Mouse (Mus musculus) spleen, postnatal 14 days (tissue): ENCODE data around the gene 2900026A02Rik.

Experiments used
- DNase-seq, 2 experiments: peaks; one replicate each; pipeline ENCODE4 v3.0.0; 2021 to 2022; ENCODE audit warnings: low spot score in 2 of 2

The 2900026A02Rik gene

DNA sequence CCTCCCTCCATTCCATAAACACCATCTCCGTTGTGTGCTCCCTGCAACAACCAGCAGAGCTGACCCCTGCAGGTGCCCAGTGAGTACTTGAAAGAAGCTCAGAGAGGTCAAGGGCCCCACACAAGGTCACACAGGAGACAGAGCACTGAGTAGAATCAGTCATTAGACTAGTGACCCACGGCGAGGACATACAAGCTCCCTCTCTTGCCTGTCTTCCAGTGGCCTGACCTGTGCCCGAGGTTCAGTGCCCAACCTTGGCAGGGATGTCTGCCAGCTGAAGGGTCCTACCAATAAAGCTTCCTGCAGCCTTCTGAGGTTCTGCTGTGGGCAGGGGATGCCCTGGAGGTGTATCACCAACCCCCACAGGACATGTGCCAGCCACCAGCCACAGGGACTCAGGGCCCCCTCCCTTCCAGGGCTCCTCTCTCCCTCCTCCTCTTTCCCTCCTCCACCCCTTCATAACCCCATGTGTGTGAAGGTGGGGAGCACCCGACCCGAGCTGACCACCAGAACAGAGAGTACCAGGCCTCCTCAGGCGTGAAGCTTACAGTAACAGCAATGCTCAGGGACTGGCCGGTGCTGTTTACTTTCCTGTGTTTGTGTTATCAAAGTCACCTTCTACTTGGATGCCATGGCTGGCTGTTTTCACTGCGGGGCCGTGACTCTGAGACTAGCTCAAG lies 8.7 kb downstream of the 2900026A02Rik start:
- no peak for DNase-seq

DNA sequence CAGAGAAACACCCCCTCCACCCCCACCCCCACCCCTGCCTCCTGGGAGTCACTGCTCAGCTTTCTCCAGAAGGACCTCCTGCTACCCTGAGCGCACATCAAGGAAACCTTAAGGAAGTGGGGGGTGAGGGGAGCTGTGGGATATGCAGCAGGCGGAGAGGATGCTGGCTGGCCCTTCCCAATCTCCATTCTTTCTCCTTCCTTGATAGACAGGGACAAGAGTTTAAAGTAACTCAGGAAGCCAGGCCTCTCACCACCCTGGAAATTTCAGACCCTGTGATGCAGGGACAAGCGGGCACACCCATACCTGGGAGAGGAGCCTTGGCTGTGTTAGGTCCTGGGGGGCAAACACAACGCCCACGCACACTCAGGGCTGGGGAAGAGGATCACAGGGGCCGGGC lies 10.7 kb downstream of the 2900026A02Rik start:
- no peak for DNase-seq

DNA sequence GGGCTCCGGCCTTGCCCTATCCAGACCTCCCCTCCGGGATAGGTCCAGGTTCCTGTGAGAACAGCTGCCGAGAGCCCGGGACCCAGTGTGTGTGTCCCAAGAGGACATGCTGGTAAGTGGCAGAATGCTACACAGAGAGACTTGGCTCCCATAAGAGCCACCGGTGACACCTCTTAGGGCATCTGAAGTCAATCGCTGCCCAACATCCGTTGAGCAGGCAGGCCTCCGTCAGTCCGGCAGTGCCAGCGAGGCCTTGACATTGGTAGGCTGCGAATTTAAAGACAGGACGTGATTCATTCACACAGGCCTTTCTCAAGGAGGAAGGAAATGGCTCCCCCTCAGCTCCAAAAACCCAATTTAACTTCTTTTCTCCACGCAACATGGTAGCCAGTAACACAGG lies 11.1 kb downstream of the 2900026A02Rik start:
- DNase-seq, result no peak

DNA sequence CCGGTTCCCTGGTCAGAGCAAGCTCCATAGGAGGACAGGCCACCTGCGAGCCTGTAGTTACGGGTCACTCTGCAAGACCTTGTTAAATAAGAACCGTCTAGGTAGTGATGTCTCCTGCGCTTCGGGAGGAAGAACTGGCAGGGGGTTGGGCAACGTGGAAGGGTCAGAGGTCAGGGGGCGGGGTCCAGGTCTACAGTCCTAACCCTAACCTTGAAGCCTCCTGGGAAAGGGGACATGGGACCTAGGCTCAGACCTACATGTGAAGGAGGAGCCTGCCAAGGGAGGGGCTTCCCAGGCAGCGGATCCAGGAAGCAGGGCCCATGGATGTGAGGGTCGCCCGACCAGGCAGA lies 11.7 kb downstream of the 2900026A02Rik start:
- no peak for DNase-seq

DNA sequence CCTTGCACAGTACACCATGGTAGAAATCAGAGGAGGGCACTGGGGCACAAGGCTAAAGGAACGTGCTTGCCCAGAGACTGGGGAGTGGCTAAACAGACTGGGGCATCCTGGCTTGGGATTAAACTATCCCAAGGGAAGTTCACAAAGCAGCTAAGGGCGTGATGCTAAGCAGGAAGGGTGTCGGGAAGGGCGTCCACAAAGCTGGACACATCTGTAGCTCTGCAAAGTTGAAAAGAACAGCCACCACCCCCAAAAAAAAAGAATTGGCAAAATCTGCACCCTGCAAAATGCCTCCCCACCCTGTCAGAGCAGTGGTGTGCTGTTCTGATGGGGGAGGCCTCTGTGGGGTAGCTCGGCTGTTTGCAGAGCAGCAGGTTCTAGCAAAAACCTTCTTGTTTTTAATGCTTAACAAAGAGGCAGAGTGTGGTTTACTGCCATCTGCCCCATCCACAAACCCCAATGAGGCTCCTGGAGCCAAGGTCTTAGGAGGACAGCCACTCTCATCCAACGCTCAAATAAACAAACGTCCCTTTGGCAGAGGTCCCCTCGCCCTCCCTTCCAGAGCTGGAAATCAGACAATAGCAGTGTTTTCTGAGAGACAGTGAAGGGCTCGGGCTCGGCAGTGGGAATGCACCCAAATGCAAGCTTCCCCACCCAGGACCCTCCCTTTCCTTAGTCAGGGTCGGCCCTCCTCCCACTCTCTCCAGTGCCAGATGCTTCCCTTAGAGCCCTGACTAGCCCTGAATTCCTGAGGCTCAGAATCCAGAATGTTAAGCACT lies 12.2 kb downstream of the 2900026A02Rik start:
- no peak for DNase-seq

DNA sequence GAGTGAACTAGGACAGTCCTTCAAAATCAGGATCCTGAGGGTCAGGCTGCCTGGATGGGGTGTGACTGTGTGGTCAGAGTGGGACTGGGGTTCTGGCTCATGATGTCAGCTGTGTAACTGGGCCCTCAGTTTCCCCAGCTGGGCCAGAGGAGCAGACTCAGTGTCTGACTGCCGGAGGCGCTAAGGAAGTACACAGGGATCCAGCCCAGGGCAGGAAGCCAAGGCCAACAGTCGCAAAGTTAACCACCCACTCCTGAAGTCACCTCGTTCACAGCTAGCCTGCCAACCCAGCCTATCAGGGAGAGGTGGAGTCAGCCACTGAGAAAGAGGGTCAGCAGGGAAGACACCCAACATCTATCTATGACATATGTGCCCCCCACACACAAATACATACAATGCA lies 13.0 kb downstream of the 2900026A02Rik start:
- DNase-seq, result no peak

DNA sequence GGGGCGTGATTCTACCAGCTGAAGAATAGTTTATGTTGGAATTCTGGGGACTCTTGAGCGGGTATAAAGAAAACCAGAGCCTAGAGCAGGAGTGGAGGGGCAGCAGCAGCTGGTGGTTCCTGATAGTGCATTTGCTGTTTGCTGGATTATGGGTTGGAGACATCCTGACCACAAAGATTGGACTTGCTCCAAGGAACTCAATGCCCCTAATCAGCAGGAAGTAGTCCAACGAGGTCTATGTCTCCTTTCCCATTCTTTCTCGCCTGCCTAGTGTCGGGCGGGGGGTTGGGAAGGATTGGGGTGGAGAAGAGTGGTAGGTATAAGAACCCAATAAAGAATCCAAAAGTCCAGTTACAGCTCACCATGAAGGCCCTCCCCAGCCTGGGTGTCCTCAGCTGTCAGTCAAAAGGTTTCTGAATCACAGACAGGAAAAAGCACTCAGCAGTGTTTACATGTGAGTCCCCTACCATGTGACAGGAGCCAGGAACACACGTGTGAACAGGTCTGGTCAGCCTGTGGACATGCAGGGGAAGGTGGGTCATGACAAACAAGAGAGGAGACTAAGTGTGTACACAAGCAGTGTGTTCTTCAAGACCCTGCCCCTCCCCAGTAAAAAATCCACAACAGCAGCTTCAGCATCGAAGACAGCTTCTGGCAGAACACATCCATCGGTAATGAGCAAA lies 14.2 kb downstream of the 2900026A02Rik start:
- DNase-seq, result no peak

DNA sequence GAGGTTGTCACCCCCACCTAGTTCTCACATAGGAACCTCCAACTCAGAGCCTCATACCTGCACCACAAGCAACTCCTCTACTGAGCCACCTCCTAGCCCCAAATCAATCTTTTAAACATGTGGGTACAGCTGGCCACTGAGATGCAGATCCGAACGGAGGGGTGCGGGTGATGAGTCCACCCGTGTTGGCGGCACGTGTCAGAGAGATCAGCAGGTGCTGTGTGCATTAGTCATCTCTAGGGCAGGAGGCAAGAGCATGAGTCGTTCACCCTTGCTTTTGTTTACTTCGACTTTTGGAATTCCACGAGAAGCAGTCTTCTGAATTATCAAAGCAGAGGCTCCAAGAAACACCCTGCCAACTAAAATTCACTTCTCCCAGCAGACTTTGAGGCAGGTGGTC lies 16.8 kb downstream of the 2900026A02Rik start:
- DNase-seq, result no peak

DNA sequence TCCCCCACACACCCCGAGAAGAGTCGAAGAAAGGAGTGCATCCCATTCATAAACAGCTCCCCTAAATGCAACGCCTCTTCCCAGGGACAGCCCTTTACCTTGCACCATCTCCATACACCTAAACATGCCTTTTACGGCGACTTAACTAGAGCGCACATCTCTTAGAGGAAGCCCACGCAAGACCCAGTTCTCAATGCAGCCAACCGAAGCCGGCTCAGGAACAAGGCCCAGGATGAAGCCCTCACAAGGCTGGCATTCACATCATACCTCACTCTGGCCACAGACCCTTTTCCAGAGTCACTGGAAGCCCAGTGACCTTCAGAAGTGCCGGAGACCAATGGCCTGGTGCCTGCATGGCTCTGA lies 21.3 kb downstream of the 2900026A02Rik start:
- no peak for DNase-seq

DNA sequence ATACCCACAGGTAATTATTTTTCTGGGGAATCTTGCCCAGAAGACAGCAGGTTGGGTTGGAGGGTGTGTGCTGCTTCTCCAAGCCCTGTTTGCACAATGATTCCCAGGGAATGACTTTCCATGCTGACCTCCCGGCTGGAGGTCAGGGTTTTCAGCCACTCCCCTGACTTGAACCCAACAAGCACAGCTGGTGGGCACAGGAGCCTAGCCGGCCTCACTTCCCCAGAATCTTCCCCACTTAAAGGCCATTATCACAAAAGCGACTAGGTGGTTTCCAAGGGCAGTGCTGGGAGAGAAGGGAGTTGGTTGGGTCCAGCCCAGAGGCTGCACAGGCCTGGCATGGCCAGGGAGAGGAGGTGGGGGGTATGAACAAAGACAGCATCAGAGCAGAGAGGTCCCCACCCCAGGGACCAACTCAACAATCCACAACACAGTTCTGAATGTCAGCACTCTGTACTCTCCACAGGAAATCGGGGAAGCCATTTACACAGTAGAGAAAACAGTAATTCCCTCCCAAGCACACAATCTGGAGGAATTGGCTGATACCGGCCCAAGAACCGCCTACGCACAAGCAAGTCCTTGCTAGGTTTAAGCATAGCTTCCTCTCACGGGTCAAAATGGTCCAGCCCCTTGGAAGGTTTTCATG lies 21.8 kb downstream of the 2900026A02Rik start:
- DNase-seq, result no peak

DNA sequence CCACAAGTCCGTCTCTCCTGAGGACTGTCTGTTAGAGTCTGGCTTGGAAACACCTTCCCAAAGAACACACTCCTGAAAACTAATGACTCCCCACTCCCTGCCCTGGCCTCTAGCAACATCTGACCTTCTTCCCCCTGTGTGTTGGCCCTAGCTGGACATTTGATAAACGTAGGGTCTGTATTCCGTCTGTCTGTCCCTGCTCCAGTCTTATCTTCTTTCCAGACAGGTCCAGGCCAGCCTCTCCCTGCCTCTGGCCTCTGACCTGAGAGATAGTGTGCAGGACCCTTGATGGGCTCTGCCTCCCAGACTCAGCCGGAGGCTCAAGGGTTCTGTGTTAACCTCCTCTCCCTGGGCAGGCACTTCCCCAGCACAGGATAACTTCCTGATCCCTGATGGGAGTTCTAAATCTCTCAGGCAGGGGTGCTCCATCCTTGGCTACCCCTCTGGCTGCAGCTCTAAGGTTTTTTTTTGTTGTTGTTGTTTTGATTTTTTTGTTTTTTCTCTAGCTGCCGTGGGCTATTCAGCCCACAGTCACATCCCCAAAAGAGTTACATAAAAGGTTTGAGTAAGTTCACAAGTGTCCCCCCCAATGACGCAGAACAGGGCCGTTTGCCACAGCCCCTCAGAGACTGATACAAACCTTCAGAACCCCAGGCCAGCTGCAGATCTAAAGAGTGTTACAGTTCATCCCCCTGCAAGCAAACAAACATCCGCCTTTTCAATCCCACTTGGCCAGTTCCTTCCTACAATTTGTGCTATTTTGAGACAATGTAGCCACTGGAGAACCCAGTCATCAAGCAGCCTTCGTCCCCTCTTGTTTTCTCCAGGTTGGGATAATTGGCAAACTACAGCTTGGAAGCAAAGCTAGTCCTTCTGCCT lies 23.9 kb downstream of the 2900026A02Rik start:
- DNase-seq, result no peak

DNA sequence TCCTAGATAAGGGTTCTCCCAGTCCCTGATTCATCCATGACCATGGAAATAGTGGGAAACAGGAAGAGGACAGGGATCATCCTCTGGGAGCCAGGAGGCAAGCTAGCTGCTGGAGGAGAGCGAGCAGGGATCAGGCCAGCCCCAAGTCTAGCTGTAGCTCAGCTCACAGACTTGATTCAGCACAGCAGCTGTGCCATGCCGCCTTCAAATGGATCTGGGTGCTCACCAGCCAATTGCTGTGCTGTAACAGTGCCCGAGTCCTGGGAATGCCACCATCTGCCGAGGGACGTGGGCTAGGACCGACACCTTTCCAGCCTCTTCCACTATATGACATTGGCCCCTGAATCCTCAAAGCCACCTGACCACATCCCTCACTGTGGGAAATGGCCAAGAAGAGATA lies 25.1 kb downstream of the 2900026A02Rik start:
- no peak for DNase-seq

DNA sequence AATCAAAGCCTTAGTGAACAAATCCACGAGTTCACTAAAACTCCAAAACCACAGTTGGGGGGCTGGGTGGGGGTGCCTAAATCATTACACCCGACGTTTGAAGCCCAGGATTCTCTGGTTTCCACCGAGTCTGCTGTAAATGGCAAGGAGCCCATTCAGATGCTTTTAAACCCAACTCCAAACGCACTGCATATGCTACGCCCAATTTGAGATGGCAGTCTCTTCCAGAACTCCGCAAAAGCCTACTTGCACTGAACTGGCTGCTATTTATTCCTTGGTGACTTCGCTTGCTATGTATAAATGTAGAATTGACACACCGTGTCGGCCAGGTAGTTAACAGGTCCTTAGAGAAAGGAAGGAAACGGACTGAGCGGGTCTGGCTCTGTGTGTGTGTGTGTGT lies 25.6 kb downstream of the 2900026A02Rik start:
- no peak for DNase-seq

DNA sequence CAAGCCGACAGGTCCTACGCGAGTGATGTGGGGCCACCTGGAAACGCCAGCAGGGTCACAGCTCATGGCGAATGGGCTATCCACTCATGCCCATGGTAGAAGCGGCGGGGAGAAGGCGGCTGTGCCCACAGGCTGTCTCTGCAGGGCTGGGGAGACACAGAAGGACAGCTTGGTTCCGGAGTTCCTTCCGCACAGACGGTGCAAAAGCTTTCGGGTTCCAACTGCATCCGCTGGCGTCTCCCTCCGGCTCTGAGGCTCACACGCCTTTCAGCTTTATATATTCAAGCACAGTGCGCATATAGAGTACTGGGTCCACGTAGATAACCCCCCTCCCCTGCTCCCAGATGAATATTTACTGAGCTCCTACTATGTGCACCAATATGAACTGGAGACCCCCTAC lies 27.3 kb downstream of the 2900026A02Rik start:
- DNase-seq, result no peak

DNA sequence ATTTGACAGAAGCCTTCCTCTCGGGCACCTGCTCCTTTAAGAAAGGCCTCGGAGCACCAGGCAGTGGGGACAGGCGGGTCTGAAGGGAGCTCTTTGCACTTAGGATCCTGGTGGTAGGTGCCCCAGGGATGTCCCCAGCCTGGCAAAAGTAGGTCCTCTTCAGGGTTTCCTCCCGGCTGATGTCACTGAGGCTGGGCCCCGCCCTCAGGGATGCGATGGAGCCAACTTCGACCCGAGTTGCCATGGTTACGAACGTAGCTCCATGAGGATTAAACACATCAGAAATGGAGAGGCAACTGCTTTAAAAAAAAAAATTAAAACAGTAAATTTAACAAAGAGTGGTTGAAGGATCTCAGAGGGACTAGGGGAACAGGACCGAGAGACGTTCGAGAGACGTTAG lies 29.1 kb downstream of the 2900026A02Rik start:
- no peak for DNase-seq

DNA sequence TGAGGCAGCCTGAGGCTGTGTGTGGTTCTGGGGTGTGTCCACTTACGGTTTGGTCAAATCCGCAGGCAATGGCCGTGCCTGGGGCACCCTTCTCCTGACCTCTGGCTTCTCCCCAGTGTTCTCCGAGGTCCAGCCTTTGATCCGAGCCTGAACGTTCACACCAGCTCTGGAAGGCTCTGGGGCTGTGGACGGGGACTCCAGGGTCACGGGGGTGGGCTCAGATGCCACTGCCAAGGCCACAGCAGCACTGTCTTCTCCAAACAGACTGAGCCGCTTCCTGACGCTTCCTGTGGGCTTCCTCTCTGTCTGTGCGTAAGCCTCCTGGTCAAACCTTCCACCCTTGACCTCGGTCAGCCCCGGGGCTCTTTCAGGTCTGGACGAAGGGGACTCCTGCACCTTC lies 30.5 kb downstream of the 2900026A02Rik start:
- DNase-seq, result no peak

DNA sequence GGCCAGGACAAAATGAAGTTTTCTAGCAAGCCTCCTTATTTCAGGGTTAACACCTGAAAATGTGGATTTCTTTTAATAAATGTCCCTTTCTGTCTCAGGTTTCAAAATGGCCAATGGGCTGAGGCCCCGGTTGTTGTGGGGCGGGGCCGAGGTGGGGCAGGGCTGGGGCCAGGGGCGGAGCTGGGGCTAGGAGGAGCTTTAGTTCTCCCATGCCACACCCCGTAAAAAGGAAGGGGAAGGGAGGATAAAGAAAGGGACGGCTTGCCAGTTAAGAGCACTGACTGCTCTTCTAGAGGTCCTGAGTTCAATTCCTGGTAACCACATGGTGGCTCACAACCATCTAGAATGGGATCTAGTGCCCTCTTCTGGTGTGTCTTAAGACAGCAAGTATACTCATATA lies 39.6 kb downstream of the 2900026A02Rik start:
- DNase-seq, result no peak

DNA sequence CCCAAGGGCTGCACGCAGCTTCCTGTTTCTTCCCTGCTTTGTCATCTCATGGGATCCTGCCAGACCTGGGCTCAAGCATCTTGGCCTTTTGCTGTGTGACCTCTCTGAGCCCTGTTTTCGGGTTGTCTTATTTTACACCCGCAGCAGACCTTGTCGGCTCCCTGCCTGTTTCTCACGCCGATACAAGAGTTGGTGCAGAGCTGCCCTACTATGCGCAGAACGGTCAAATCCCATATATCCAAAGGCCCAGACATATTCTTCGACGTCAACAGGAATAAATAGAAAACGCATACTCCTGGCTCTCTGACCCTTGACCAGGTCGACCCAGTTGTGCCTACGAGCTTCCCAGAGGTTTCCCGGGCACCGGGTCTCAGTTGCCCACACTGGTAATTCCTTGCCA lies 40.3 kb downstream of the 2900026A02Rik start:
- DNase-seq, result no peak

DNA sequence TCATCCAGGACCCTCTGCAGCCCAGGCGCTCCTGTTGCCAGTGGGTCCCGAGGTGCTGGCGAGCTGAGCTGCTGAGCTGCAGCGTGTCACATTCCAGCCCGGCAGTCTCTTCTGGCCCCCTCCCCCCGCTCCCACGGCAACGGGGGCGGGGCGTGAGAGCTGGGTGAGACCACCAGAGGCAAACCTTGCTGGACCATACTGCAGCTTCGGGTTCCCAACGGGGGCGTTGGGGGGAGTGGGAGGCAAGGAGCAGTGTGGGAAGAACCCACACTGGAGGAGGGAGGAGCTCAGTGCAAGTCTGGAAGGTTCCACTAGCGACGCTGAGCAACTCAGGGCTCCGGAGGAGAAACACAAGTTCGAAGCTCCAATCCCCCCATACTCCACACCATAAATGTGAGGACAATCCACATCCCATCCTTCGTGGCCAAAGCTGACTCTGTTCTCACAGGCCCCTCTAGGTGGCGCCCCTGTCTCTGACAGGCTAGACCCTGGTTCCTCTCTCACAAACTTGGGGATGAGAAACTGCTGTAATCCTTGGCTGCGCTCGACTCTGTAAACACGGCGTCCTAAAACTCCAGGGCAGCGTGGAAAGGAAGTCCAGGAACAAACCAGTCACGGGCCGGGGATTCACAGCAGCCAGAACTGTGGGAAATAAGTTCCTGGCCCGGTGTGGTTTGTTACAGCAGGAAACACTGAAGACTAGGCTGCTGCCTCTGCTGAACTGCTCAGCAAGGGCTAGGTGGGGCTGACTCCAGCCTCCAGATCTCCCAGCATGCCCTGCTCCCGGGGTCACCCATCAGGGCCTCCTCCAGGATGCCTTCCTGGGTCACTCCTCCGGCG lies 41.0 kb downstream of the 2900026A02Rik start:
- peak; percentile 40 to 54 for DNase-seq

DNA sequence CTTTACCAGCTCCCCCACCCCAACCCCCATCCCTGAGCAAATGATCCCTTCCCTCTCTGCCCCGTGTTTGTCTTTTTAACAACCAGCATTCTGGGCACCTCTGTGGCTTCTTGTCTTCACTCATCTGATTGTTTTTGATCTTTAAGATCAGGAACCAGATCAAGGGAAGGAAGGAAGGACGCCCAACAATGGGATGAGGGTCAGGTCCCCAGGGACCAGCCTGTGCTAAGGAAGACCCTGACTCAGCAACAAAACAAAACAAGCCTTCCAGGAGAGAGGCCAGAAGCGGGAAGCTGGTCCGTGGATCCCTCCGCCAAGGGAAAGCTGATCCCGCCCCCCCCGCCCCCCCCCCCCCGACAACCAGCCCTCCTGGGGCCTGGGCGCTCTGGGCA lies 41.6 kb downstream of the 2900026A02Rik start:
- no peak for DNase-seq

DNA sequence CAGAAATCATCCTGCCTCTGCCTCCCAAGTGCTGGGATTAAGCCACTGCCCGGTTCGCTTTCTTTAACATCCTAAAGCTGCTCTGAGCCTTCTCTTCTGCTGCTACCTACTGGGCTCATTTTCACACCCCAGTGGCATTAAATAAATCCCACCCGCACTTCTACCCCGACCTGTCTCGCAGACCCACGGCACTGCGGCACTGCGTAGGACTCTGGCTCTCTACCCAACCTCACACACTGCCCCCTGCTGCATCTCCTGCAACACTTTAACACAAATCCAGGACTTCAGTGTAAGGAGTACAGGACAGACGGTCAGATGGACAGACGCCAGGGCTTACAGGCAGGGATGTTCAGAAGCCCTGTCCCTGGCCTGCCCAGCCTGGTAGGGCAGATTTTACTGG lies 45.1 kb downstream of the 2900026A02Rik start:
- DNase-seq, result no peak
